Mouse (Mus musculus) CD4-positive, CD25-positive, alpha-beta regulatory T cell, adult 9 weeks (primary cell): ENCODE data around the gene Defb11. TPM values are rescaled to one million over a fixed set of nuclear protein-coding genes. Genes with fewer than 3 reads are reported as not detected.

ENCODE experiments used
- polyA plus RNA-seq: library from polyadenylated mRNA; unstranded; fragments of 100-300 nt; shearing (Covaris generic); gene quantifications from one replicate; pipeline ENCODE4 v1.2.1, GENCODE M21; 2017

The Defb11 gene
- polyA plus RNA-seq, result not detected

GRCm38 (mm10) chr8:21906290-21906689 lies at the start of gene Defb11:
Defb11 (minus strand) TSS chr8:21906412.

GRCm38 (mm10) chr8:21946462-21946861 lies 40.2 kb upstream of the Defb11 start, which contains the start of gene Defb13:
Defb13 (plus strand) TSS chr8:21946762.

GRCm38 (mm10) chr8:21938052-21938451 lies 31.8 kb upstream of the Defb11 start, which contains the start of gene Defb35:
Defb35 (plus strand) TSS chr8:21938352.

GRCm38 (mm10) chr8:21932610-21933009 lies 26.4 kb upstream of the Defb11 start, which contains the start of gene Defb15:
Defb15 (minus strand) TSS chr8:21932710.

GRCm38 (mm10) chr8:21885321-21885720 lies 20.9 kb downstream of the Defb11 start, which contains the start of gene Defb9:
Defb9 (minus strand) TSS chr8:21885421.

GRCm38 (mm10) chr8:21858586-21858985 lies 47.6 kb downstream of the Defb11 start, which contains the start of gene Defb10:
Defb10 (plus strand) TSS chr8:21858901.

Other genes with a start within 250 kb of the Defb11 start
- not detected for gene Defa34, start 240.6 kb downstream of the Defb11 start, polyA plus RNA-seq
- not detected for gene AY761184, start 202.8 kb downstream of the Defb11 start, polyA plus RNA-seq
- not detected for gene Defa24, start 171.9 kb downstream of the Defb11 start, polyA plus RNA-seq
- not detected for gene Defb50, start 82.9 kb downstream of the Defb11 start, polyA plus RNA-seq
- not detected for gene Defb2, start 66.5 kb downstream of the Defb11 start, polyA plus RNA-seq
- gene Defb10, start 47.5 kb downstream of the Defb11 start, polyA plus RNA-seq, result not detected
- not detected for gene Defb9, start 21.0 kb downstream of the Defb11 start, polyA plus RNA-seq
- not detected for gene Defb15, start 26.3 kb upstream of the Defb11 start, polyA plus RNA-seq
- gene Defb35, start 31.9 kb upstream of the Defb11 start, polyA plus RNA-seq, result not detected
- gene Defb13, start 40.4 kb upstream of the Defb11 start, polyA plus RNA-seq, result not detected
- not detected for gene Fam90a1a, start 52.3 kb upstream of the Defb11 start, polyA plus RNA-seq
- not detected for gene Ccdc70, start 63.4 kb upstream of the Defb11 start, polyA plus RNA-seq
- gene Atp7b, start 153.9 kb upstream of the Defb11 start, polyA plus RNA-seq, result 0.20 TPM
- gene Alg11, start 154.3 kb upstream of the Defb11 start, polyA plus RNA-seq, result 13.0 TPM
- gene Nek5, start 218.6 kb upstream of the Defb11 start, polyA plus RNA-seq, result 0.12 TPM